Mouse (Mus musculus): ENCODE data around the gene Zpr1.
A peak's percentile ranks its signal among the peaks of the same experiment; 100 is the strongest.

Gene Zpr1

DNA sequence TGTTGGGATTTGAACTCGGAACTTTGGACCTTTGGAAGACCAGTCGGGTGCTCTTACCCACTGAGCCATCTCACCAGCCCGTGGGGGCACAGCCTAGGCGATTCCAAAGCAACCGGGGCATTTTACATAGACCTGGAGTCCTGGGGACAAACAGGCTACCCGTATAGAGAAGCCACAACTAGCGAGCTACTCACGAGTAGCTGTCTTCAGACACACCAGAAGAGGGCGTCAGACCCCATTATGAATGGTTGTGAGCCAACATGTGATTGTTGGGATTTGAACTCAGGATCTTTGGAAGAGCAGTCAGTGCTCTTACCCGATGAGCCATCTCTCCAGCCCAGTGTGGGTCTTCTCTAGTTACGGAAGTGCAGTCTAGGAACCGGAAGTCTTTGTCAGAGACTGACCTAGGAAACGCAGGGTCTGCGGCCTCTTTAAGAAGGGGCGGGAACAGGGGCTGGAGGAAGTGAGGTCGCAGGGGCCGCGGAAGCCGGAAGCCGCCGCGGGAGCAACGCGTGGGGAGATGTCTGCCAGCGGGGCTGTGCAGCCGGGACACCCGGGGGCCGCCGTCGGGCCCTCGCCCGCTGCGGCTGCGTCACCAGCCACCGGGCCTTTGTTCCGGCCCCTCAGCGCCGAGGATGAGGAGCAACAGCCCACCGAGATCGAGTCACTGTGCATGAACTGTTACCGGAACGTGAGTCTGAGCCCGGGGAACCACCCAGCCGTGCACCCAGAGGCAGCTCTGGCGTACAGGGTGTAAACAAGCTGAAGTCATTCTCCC lies at the start of gene Zpr1:
Zpr1 (plus strand) TSS at position 388 of the 778 bp plus-strand sequence.
- DNase-seq (ENCODE audit: low spot score) = peak; percentile 74

DNA sequence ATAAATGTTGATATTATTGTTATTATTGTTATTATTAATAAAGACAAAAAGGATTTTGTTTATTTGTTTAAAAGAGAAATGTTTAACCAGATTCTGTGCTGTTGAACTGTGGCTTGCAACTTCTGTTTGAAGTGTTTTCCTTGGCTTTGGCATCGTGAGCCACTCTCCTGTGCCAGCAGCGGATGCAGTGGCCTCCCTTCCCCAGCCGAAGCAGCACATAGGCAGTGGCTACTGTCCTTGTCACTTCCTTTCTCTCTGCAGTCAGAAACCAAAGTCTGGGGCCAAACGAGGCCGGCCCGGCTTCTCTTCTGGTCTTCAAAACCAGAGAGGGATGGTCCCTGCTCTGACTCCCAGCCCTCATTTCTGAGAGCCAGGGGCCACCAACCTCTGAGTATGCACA lies 49.8 kb upstream of the Zpr1 start:
- DNase-seq (ENCODE audit: low spot score) = no peak

DNA sequence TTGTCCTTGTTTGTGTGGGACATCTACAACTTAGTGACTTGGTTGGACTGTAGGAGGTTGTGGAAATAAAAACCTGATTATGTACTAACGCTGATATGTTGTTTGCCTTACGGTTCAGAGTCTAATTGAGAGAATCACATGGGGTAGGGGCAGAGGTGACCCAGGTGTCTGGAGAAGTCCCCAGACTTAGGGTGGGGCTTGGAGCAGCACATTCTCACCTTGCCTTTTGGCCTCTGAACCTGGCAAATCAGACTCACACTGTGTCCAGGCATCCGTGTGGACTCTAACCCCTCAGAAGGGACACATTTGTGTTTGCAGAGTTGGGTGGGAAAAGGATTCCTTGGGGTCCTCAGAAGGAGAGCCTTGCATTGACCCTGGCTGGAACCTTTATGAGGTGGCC lies 48.8 kb upstream of the Zpr1 start:
- DNase-seq (ENCODE audit: low spot score) = no peak

DNA sequence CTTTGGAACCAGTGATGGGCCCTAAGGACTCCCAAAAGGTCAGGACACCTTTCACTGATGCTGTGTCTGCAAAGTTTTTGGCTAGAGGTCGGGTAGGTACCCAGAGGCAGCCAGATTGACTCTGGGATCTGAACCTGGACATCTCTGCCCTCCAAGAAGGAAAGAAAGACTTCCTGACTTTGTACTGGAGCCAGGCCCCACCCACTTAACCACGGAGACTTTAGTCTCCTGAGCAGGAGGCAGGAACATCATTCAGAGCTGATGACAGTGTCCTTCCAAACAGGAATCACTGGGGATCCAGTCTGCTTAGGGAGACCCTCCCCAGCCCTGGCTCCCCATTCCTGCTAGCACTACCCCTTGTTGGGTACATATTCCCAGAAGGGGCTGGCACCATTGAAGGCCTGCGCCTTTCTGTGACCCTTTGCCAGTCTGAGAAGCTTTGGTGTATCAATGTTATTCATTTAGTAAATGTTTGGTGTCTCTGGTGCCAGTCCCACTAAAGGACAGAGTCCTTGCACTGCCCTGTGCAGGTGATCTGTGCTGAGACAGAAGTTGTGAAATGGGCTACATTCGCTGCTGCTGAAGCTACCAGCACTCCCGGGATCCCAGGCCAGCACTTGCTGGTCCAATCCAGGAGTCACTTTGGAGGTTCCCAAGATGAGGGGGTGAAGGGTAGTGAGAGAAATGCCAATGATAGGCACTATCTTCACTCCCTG lies 47.8 kb upstream of the Zpr1 start:
- no peak for DNase-seq (ENCODE audit: low spot score)

DNA sequence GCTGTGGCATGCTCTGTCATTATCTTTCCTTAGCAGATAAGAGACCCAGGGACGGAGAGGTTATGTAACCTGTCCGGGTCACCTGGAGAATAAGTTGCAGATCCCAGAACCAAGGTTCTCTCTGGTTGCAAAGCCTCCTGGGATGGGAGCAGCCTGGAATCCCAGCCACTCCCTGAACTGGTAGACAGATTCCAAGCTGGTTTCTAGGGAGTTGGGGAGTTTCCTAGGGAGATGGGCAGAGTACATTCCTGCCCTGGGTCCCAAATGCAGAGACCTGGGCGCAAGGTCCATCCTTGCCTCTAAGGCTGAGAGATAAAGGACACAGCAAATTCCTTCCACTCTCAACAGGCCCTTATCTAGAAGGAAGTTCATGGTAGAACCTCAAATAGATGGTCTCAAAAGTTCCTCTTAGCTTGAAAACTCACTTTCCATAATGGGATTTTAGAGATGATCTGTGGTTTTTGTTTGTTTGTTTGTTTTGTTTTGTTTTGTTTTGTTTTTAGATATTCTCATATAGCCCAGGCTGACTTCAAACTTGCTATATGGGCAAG lies 45.7 kb upstream of the Zpr1 start:
- DNase-seq (ENCODE audit: low spot score) = no peak

DNA sequence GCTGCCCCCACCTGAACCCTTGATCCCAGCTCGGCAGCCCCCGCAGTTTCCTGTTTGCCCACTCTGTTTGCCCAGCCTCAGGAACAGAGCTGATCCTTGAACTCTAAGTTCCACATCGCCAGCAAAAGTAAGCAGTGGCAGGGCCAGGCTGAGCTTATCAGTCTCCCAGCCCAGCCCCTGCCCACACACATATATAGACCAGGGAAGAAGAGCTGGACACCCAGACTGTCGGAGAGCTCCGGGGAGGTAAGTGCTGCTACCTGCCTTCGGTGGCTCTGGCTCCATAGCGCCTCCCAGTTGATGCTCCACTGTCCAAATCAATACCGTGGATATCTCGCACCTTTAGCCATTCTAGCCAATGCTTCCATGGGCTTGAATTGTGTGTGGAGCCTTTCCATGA lies 44.4 kb upstream of the Zpr1 start, which contains the start of gene Apoa1:
Apoa1 (plus strand) TSS at position 90 of the 400 bp plus-strand sequence.
- no peak for DNase-seq (ENCODE audit: low spot score)

DNA sequence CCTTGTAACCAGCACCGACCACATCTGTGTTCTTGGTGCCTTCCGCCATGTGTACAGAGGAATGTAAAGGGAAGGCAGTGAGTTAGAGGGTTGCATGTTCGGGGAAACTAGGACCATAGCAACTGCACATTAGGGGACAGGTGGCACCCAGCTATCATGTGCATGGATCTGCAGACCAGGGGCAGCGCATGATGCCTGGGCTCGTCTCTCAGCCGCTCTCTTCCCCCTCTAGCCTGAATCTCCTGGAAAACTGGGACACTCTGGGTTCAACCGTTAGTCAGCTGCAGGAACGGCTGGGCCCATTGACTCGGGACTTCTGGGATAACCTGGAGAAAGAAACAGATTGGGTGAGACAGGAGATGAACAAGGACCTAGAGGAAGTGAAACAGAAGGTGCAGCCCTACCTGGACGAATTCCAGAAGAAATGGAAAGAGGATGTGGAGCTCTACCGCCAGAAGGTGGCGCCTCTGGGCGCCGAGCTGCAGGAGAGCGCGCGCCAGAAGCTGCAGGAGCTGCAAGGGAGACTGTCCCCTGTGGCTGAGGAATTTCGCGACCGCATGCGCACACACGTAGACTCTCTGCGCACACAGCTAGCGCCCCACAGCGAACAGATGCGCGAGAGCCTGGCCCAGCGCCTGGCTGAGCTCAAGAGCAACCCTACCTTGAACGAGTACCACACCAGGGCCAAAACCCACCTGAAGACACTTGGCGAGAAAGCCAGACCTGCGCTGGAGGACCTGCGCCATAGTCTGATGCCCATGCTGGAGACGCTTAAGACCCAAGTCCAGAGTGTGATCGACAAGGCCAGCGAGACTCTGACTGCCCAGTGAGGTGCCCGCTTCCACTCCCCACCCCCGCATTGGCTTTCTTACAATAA lies 43.1 kb upstream of the Zpr1 start:
- DNase-seq (ENCODE audit: low spot score) = peak; percentile 8

DNA sequence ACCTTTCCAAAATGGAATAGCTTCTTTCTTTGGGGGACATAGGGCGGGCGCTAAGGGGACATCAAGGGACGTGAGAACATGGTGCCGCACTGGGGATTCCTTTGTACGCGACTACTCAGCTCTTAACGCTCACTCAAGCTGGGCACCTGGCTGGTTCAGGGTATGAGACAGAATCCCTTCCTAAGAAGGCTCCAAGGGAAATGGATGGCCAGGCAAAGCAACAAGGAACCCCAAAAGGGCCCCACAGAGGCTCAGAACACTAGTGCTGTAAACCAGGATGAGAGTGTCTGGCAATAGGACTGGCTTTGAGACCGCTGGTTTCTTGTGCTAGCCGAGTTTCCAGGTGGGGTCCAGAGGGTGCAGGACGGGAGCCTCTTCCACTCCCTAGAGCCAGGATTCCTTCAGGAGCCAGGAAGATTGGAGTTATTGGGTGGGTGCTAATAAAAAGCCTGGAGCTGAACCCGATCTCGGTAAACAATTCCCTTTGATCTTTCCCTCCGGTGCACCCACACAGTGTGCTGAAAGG lies 42.4 kb upstream of the Zpr1 start:
- DNase-seq (ENCODE audit: low spot score) = no peak

DNA sequence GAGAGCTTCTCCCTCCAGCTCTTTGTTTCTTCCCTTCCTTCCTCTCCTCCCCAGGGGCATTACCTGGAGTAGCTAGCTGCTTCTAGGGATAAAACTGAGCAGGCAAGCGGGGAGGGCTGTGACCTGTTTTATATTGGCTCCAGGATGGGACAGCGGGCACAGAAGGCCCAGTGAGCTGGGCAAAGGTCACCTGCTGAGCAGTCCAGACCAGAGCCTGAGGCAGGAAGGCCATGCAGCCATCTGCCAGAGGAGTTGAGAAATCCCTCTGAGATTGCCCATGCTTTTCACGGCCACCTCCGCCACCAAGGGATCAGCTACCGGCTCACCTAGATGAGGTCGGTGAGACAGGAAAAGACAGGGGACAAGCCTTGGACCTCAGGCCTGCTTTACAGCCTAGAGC lies 37.7 kb upstream of the Zpr1 start:
- no peak for DNase-seq (ENCODE audit: low spot score)

DNA sequence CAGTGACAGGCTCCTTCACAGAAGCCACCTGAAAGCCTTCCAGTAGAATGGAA lies 37.4 kb upstream of the Zpr1 start, which contains the start of gene Apoc3:
Apoc3 (minus strand) TSS at position 41 of the 53 bp plus-strand sequence.
- DNase-seq (ENCODE audit: low spot score) = no peak

DNA sequence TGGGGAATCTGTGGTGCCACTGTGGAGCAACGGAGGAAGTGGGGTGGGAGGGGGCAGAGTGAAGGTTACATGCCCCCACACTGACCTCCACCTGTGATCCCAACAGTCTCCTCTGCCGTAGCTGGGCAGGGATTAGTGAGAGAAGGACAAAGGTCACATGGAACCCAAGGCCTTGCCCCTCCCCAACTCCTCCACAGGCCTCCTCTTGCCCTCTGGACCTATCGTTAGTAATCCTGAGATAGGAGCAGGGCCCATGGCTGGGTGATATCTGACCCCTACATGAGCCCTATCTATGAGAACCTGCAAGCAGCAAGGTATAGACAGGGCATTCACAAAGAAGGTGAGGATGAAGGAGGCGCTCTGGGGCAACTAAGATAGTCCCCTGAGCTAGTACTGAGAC lies 37.2 kb upstream of the Zpr1 start:
- no peak for DNase-seq (ENCODE audit: low spot score)

DNA sequence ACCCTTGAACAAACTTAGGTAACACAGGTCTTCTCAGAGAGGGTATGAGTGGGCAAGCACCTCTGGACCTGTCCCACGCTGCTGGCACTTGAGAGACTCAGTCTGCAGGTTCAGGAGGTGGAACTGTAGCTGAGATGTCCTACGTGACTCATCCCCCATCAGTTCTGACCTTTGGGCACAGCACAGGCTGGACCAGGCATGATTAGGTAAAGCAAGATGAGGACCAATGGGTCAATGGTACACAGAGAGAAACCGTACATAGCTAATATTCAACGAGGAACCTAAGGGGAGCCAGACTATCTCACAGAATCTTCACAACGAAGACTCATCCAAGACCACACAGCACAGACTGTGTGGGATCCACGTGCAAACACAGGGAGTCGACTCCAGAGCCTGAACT lies 34.0 kb upstream of the Zpr1 start:
- DNase-seq (ENCODE audit: low spot score) = no peak

DNA sequence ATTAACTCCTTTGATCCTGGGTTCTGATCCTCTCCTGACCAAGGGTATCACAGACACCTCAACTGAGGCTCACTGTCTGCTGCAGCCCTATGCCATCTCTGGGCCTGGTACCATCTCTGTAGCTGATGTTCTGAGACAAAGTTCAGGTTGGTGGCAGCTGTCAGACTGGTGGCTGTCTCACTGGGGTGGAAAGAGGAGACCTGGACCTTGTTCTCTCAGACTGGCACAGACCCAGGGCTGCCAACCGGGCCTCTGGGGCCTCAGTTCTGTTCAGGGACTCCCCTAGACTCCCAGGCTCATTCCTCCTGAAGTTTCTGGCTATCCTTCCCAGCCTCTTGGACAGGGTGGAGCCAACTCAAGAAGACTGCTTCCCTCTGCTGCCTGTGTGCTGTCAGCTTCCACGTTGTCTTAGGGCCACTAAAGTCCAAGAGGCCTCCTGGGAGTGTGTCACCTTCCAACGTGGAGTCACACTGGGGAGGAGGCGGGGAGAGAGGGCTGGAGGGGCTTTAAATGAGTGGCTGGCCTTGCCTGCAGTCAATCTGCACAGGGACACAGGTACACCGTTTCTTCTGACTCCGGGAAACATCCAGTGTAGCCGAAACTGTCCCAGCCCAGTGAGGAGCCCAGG lies 32.2 kb upstream of the Zpr1 start, which contains the start of gene Apoa4:
Apoa4 (plus strand) TSS at position 171 of the 628 bp plus-strand sequence.
- no peak for DNase-seq (ENCODE audit: low spot score)

DNA sequence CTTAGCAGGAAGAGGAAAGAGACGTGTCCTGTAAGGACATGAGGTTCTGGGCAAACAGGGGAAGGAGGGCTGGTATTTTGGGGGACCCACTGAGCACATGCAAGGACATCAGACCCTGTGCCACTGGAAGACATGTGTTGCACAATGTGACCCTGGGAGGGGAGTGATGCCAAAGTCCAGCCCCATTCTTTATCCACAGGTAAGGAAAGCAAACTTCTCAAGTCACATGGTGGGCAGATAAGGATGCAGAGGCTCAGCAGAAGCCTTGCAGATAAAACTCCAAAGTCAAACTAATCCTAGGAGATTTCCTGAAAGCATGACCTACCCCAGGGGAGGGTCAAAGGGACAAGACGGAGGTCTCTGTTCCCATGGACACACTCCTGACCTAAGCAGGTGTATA lies 31.0 kb upstream of the Zpr1 start:
- DNase-seq (ENCODE audit: low spot score) = no peak

DNA sequence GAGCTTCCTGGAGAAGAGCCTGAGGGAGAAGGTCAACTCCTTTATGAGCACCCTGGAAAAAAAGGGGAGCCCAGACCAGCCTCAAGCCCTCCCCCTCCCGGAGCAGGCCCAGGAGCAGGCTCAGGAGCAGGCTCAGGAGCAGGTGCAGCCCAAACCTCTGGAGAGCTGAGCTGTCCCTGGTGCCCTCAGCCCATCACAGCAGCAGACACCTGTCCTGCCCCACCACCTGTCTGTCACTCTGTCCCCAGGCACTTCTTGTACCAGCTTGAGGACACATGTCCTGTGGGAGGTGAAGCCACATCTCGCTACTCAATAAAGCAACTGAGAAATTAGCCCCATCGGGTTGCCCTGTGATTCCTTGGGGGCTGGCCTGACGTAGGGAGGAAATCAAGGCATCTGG lies 29.7 kb upstream of the Zpr1 start:
- no peak for DNase-seq (ENCODE audit: low spot score)

DNA sequence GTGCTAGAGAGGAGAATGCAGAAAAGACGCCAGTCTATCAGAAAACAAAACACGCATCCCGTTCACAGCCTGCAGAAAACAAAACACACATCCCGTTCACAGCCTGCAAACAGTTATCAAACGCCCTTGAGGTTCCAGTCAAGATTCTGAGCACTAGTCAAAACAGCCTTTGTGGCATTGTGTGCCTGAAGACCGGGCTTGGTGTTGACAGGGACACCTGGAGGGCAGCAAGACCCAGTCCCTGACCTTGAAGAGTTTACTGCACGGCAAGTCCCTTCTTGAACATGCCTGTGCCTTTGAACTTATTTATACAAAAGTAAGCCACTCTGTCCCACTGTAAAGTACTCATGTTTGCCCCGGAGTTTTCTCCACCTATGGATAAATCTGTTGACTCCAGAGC lies 29.3 kb upstream of the Zpr1 start:
- no peak for DNase-seq (ENCODE audit: low spot score)

DNA sequence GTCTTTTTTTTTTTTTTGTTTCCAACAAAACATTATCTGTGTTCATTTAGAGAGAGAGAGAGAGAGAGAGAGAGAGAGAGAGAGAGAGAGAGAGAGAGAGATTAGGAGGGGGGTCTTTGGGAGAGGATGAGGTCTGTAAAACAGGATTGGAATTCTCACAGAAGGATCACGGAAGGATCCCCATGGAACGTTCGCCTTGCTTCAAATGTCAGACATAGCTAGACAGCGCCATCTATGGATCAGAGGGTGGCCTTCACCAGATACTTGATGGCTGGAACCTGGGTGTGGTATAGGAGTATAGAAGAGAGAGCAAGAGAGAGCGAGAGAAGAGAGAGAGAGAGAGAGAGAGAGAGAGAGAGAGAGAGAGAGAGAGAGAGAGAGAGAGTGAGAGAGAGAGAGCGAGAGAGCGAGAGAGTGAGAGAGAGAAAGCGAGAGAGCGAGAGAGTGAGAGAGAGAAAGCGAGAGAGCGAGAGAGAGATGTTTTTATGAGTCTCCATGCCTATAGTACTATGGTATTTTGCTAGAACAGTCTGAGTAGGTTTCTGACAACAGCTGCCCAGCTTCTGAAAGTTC lies 26.0 kb upstream of the Zpr1 start:
- no peak for DNase-seq (ENCODE audit: low spot score)

DNA sequence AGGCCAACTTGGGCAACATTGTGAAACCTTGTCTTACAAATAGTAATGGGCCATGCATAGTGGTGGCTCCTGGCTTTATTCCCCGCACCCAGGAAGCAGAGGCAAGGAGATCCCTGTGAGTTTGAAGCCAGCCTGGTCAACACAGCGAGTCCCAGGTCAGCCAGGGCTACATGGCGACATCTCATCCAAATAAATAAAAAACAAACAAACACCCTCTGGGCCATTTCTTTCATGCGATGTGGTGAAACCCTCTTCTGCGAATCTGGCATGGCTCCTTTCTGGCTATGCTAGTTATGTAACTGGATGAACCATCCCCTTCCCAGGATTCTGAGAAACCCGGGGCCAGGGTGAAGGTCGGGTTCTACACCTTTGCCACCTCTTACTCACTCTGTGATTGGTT lies 16.7 kb upstream of the Zpr1 start:
- DNase-seq (ENCODE audit: low spot score) = no peak

DNA sequence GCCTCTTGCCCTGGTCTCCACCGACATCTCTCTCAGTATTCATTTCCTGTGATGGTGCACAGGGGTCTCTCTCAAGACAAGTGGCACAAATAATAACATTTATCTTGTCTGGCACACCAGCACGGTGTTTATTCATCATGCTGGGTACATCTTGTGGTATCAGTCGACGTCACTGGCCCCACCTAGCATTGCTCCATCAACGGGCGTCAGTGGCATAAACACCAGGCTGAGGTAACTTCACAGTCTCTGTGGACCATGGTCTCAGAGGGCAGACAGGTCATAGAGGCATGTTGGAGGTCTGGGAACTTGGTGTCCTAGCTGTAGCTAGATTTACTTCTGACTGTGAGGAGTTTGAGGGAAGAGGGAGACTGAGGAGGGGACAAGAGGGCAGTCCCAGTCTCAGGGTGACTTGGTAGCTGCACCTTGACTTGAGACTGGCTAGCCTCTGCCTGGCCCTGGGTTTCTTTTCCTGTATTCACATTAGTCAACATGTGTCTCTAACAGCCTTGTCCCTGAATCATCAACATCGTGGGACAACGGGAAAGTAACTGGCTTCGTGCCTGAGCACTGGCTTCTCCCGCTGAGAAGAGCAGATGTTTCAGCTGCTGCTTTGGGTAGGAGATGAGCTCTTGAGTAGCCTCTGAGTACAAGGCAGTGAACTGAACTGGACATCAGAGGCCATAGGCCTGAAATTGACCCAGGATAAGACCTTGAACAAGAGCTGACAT lies 16.0 kb upstream of the Zpr1 start:
- DNase-seq (ENCODE audit: low spot score) = no peak

DNA sequence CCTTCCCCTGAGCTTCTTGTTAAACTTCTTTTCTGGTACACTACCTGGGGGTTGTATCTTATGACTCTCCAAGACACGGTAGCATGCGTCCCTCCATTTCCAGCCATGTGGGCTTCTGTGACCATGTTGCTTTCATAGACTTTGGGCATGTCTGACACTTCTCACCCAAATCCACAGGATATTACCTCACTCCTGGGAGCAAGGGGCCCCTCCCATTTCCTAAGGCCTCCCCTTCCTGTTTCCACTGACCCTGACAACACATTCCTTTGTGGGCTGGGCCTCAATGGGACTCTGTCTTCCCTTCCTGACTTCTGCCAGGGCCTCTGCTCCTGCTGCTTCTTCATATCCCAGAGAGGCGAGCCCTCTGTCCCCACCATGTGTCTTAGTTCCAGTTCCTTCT lies 15.3 kb upstream of the Zpr1 start:
- no peak for DNase-seq (ENCODE audit: low spot score)

DNA sequence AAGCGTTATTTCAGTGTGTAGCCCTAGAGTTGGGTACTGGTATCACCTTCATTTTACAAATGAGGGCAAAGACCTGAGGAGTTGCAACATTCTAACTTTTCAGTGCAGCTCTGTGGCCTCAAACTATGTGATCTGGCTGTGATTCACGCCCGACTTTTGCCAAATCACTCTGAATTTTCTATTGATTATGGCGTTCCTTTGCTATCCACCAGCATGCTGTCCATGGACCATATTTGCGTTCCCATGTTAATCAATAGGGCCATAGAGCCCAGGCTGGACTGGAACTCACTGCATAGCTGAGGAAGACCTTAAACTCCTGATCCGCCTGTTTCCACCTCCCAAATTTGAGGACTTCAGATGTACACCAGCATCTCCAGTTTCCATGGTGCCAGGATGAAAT lies 13.8 kb upstream of the Zpr1 start:
- no peak for DNase-seq (ENCODE audit: low spot score)

All from spleen, adult 12 weeks (tissue).